Mouse (Mus musculus) stomach, embryonic 15.5 days (tissue): ENCODE measurements around the gene Shisa4. TPM values are rescaled to one million over a fixed set of nuclear protein-coding genes. Genes with fewer than 3 reads are reported as not detected.

Experiments used
- ATAC-seq: fragments of 200-750 bp; cut with Nextera tagmentation; 2 replicates; pipeline ENCODE4 v1.8.0; 2017; ENCODE audit warnings: low read depth, moderate number of reproducible peaks, moderate TSS enrichment; ENCODE audit not compliant: insufficient read depth, low FRiP score
- H3K27ac ChIP-seq: fragments of 300-500 bp; sonication (generic); 2 replicates; pipeline ENCODE4 v1.5.1; 2015; ENCODE audit warnings: mild to moderate bottlenecking, inconsistent platforms
- H3K27me3 ChIP-seq: fragments of 300-500 bp; sonication (generic); replicated peaks from 2 replicates; pipeline ENCODE4 v1.6.1; 2015; ENCODE audit warnings: inconsistent platforms
- H3K36me3 ChIP-seq: fragments of 300-500 bp; sonication (generic); 2 replicates; pipeline ENCODE4 v1.6.1; 2015; ENCODE audit warnings: inconsistent platforms
- H3K4me1 ChIP-seq: fragments of 300-500 bp; sonication (generic); 2 replicates; pipeline ENCODE4 v1.6.1; 2015; ENCODE audit warnings: inconsistent platforms
- H3K4me2 ChIP-seq: fragments of 300-500 bp; sonication (generic); 2 replicates; pipeline ENCODE4 v1.6.1; 2015; ENCODE audit warnings: mild to moderate bottlenecking, inconsistent platforms
- H3K4me3 ChIP-seq: fragments of 300-500 bp; sonication (generic); replicated peaks from 2 replicates; pipeline ENCODE4 v1.5.1; 2015; ENCODE audit warnings: inconsistent platforms
- H3K9ac ChIP-seq: fragments of 300-500 bp; sonication (generic); 2 replicates; pipeline ENCODE4 v1.6.1; 2015; ENCODE audit warnings: inconsistent platforms
- H3K9me3 ChIP-seq: fragments of 300-500 bp; sonication (generic); 2 replicates; pipeline ENCODE4 v1.6.1; 2016; ENCODE audit warnings: inconsistent platforms
- WGBS: fragments of 180-500 bp; shearing (Covaris S2); methylation state at CpG from one replicate; pipeline ENCODE4 v1.1.7; 2015; 5-methylcytosine and 5-hydroxymethylcytosine counted together
- polyA plus RNA-seq: library from polyadenylated mRNA; unstranded; fragments of >200 nt; fragmentation: Nextera tagmentation; extraction: Ambion mirVana; gene quantifications from 2 replicates; pipeline ENCODE4 v1.2.1, GENCODE M21; 2015

The Shisa4 gene
- polyA plus RNA-seq, 1 experiment from 2014 or later, result 42.3 TPM

- Histone ChIP-seq H3K9me3 (no peaks in the 10 kb centered on the region), H3K27me3 (no peaks in the 10 kb centered on the region), H3K36me3 (no peaks in the 10 kb centered on the region), H3K9ac (no peak overlapping the region), H3K4me3 (no peak overlapping the region), H3K4me1 (0 out of 2 replicates have a peak, but pooled peaks cover 4% of the 10 kb centered on the region), H3K4me2 (no peak overlapping the region), H3K27ac (peak overlapping the region; percentile 49; the same call in 1 of the 2 replicates)
- ATAC-seq, result no peak
- 60% methylated on average over 7 of the region's 7 CpGs for WGBS
Measured at GRCm38 (mm10) chr1:135323367-135323901, 51.6 kb downstream of the Shisa4 start.

Other genes with a start within 250 kb of the Shisa4 start
- gene Ptpn7, start 242.5 kb downstream of the Shisa4 start, polyA plus RNA-seq, result 2.4 and 3.3 TPM in 2 replicates
- 54.9 and 55.4 TPM in 2 replicates for gene Arl8a, start 228.4 kb downstream of the Shisa4 start, polyA plus RNA-seq
- 0.35 and 0.78 TPM in 2 replicates for gene Gpr37l1, start 207.6 kb downstream of the Shisa4 start, polyA plus RNA-seq
- 131 and 134 TPM in 2 replicates for gene Elf3, start 116.7 kb downstream of the Shisa4 start, polyA plus RNA-seq
- gene Rnpep, start 91.2 kb downstream of the Shisa4 start, polyA plus RNA-seq, result 132 and 141 TPM in 2 replicates
- gene Timm17a, start 61.5 kb downstream of the Shisa4 start, polyA plus RNA-seq, result 188 and 218 TPM in 2 replicates
- gene Lmod1, start 50.4 kb downstream of the Shisa4 start, polyA plus RNA-seq, result 13.0 and 14.0 TPM in 2 replicates
- 88.7 and 96.5 TPM in 2 replicates for gene Ipo9, start 55.3 kb upstream of the Shisa4 start, polyA plus RNA-seq
- 11.0 and 14.5 TPM in 2 replicates for gene Nav1, start 232.1 kb upstream of the Shisa4 start, polyA plus RNA-seq